Mouse (Mus musculus): ENCODE data around the gene Ap2a1. TPM values are rescaled to one million over a fixed set of nuclear protein-coding genes. Genes with fewer than 3 reads are reported as not detected.

Gene Ap2a1
- polyA plus RNA-seq, 1 experiment from 2014 or later = 55.6 TPM

DNA sequence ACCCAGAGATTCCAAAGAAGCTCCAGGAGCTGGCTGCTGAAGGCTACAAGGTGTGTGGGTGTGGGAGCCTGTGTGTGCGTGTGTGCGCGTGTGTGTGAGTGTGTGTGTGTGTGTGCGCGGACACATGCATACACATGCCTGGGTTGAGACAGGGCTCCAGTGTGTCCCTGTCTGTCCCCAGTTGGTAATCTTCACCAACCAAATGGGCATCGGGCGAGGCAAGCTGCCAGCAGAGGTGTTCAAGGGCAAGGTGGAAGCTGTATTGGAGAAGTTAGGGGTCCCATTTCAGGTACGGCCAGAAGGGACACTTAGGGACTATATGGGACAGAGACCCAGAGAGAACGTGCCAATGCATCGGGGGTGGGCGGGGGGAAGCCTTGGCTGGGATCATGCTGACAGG, 69.4 kb downstream of the Ap2a1 start:
- H3K4me3 ChIP-seq (replicated peaks; ENCODE audit: low read length) = no peak overlapping the region
- peaks cover 37% of the 10 kb centered on the region for H3K4me1 ChIP-seq (ENCODE audit: control insufficient read depth, insufficient read depth, low read length)
- no peak overlapping the region for H3K27ac ChIP-seq (ENCODE audit: low read length)
- H3K4me2 ChIP-seq (ENCODE audit: low read depth, low read length) = no peak overlapping the region
- H3K27me3 ChIP-seq (ENCODE audit: control insufficient read depth, insufficient read depth, low read length) = no peaks in the 10 kb centered on the region
- 89% methylated on average over 11 of the region's 11 CpGs for WGBS
- no peak overlapping the region for H3K9ac ChIP-seq (ENCODE audit: low read length)
- H3K9me3 ChIP-seq (replicated peaks; ENCODE audit: control insufficient read depth, low read length) = no peaks in the 10 kb centered on the region
- no peak for ATAC-seq (ENCODE audit: insufficient read depth, low FRiP score)
- H3K36me3 ChIP-seq (ENCODE audit: control insufficient read depth, insufficient read depth, low read length) = peaks cover 27% of the 10 kb centered on the region

- peak overlapping the region; percentile 95; the same call in 1 of the 2 replicates for H3K27ac ChIP-seq (ENCODE audit: low read length)
- peaks cover 9% of the 10 kb centered on the region for H3K36me3 ChIP-seq (ENCODE audit: control insufficient read depth, insufficient read depth, low read length)
- 26% methylated on average over 8 of the region's 8 CpGs for WGBS
- no peaks in the 10 kb centered on the region for H3K27me3 ChIP-seq (ENCODE audit: control insufficient read depth, insufficient read depth, low read length)
- no peak for ATAC-seq (ENCODE audit: insufficient read depth, low FRiP score)
- no peaks in the 10 kb centered on the region for H3K9me3 ChIP-seq (replicated peaks; ENCODE audit: control insufficient read depth, low read length)
- H3K4me1 ChIP-seq (ENCODE audit: control insufficient read depth, insufficient read depth, low read length) = peaks cover 48% of the 10 kb centered on the region
- peak overlapping the region; percentile 92 for H3K4me2 ChIP-seq (ENCODE audit: low read depth, low read length)
- peak overlapping the region; percentile 95 for H3K9ac ChIP-seq (ENCODE audit: low read length)
- peak overlapping the region; percentile 84 for H3K4me3 ChIP-seq (replicated peaks; ENCODE audit: low read length)
Observed at GRCm38 (mm10) chr7:44857905-44858304, 71.4 kb downstream of the Ap2a1 start.

DNA sequence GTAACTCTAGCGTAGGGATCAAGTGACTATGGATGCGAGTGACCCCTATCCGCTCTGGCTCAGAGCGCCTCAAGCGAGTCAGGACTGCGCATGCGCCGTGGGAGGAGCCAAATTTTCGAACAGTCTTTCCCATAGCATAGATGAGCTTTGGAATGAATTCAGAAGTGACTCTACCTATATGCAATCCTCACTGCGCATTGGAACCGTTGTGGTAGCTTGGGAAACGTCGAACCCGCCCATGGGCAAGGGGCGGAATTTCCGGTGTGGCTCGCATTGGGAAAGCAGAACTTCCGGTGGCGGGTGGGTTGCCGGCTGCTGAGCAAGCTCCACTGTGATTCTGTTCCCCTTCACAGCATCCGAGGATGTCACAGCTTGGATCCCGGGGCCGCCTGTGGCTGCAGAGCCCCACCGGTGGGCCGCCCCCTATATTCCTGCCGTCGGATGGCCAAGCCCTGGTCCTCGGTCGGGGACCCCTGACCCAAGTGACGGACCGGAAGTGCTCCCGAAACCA, 72.2 kb downstream of the Ap2a1 start, which contains the start of gene Pnkp:
Gene Pnkp, plus strand, starts transcription at position 98 of the 511 bp plus-strand sequence.
- Histone ChIP-seq H3K9ac (ENCODE audit: low read length) (peak within 1 kb of the TSS; percentile 95), H3K36me3 (ENCODE audit: control insufficient read depth, insufficient read depth, low read length) (peaks cover 2% of the 10 kb centered on the region; the same call in 1 of the 2 replicates), H3K4me1 (ENCODE audit: control insufficient read depth, insufficient read depth, low read length) (peaks cover 48% of the 10 kb centered on the region), H3K4me2 (ENCODE audit: low read depth, low read length) (peak within 1 kb of the TSS; percentile 92), H3K27me3 (ENCODE audit: control insufficient read depth, insufficient read depth, low read length) (no peaks in the 10 kb centered on the region), H3K9me3 (replicated peaks; ENCODE audit: control insufficient read depth, low read length) (no peaks in the 10 kb centered on the region), H3K27ac (ENCODE audit: low read length) (peak within 1 kb of the TSS; percentile 95), H3K4me3 (replicated peaks; ENCODE audit: low read length) (peak within 1 kb of the TSS; percentile 84)
- under 1% methylated on average over 32 of the region's 32 CpGs for WGBS
- ATAC-seq (ENCODE audit: insufficient read depth, low FRiP score) = peak; percentile 41; the same call in 1 of the 2 replicates

DNA sequence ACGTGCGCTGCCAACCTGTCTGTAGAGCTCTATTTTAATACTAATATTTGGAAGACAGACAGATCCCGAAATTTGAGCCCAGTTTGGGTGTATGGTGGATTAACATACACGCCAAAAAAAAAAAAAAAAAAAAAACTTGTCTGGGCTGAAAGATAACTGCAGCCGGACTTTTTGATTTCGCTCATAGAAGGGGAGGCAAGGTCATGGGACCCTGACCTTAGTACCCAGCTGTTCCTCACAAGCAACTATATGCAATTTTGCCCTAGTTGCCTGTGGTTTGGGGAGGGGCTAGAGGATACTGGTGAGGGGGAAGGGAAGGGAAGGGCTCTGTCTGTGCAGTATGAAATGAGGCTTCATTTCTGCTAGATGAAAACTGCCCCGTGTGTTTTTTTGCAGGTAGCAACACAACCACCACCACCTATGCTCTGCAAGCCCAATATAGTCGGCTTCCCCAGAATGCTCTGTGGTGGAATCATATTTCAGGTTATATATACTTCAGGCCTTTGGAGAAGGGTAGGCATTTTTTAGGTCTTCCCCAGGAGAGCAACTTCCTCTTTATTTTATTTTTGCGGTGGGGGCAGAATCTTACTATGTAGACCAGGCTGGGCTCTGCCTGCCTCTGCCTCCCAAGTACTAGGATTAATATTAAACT, 72.9 kb downstream of the Ap2a1 start:
- Histone ChIP-seq H3K36me3 (ENCODE audit: control insufficient read depth, insufficient read depth, low read length) (no peaks in the 10 kb centered on the region), H3K4me1 (ENCODE audit: control insufficient read depth, insufficient read depth, low read length) (peaks cover 48% of the 10 kb centered on the region), H3K9me3 (replicated peaks; ENCODE audit: control insufficient read depth, low read length) (no peaks in the 10 kb centered on the region), H3K9ac (ENCODE audit: low read length) (peak overlapping the region; percentile 95; the same call in 1 of the 2 replicates), H3K4me2 (ENCODE audit: low read depth, low read length) (peak overlapping the region; percentile 92), H3K27ac (ENCODE audit: low read length) (peak overlapping the region; percentile 95), H3K27me3 (ENCODE audit: control insufficient read depth, insufficient read depth, low read length) (no peaks in the 10 kb centered on the region), H3K4me3 (replicated peaks; ENCODE audit: low read length) (peak overlapping the region; percentile 84)
- no peak for ATAC-seq (ENCODE audit: insufficient read depth, low FRiP score)
- WGBS = 58% methylated on average over 9 of the region's 9 CpGs

DNA sequence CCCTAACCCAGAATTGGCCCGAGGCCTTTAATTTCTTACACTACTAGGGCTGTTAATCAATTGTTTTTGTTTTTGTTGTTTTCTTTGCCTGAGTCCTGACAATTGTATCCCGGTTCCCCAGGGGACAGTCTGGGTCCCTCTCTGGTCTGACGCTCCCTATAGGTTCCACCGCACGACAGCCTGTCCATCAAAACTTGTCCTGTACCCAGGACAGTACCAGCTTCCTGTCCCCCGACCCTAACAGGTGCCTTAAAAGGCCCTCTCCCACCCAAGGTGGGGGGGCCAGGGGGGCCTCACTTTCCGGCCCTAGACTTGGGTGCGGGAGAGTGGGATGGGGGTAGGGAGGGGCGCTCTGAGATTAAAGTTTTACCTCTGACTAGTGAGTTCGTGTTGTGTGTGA, 74.3 kb downstream of the Ap2a1 start:
- no peaks in the 10 kb centered on the region for H3K36me3 ChIP-seq (ENCODE audit: control insufficient read depth, insufficient read depth, low read length)
- 43% methylated on average over 10 of the region's 10 CpGs for WGBS
- ATAC-seq (ENCODE audit: insufficient read depth, low FRiP score) = peak; percentile 2; the same call in 1 of the 2 replicates
- peak overlapping the region; percentile 98 for H3K27ac ChIP-seq (ENCODE audit: low read length)
- no peaks in the 10 kb centered on the region for H3K27me3 ChIP-seq (ENCODE audit: control insufficient read depth, insufficient read depth, low read length)
- H3K9me3 ChIP-seq (replicated peaks; ENCODE audit: control insufficient read depth, low read length) = no peaks in the 10 kb centered on the region
- peak overlapping the region; percentile 63 for H3K4me3 ChIP-seq (replicated peaks; ENCODE audit: low read length)
- H3K4me2 ChIP-seq (ENCODE audit: low read depth, low read length) = peak overlapping the region; percentile 93
- H3K9ac ChIP-seq (ENCODE audit: low read length) = peak overlapping the region; percentile 77
- H3K4me1 ChIP-seq (ENCODE audit: control insufficient read depth, insufficient read depth, low read length) = peaks cover 51% of the 10 kb centered on the region

GRCm38 (mm10) chr7:44854356-44855031, 74.8 kb downstream of the Ap2a1 start:
- Histone ChIP-seq H3K4me2 (ENCODE audit: low read depth, low read length) (peak overlapping the region; percentile 93), H3K27me3 (ENCODE audit: control insufficient read depth, insufficient read depth, low read length) (no peaks in the 10 kb centered on the region), H3K4me3 (replicated peaks; ENCODE audit: low read length) (peak overlapping the region; percentile 63), H3K27ac (ENCODE audit: low read length) (peak overlapping the region; percentile 98), H3K36me3 (ENCODE audit: control insufficient read depth, insufficient read depth, low read length) (no peaks in the 10 kb centered on the region), H3K4me1 (ENCODE audit: control insufficient read depth, insufficient read depth, low read length) (peaks cover 51% of the 10 kb centered on the region), H3K9ac (ENCODE audit: low read length) (peak overlapping the region; percentile 77), H3K9me3 (replicated peaks; ENCODE audit: control insufficient read depth, low read length) (no peaks in the 10 kb centered on the region)
- peak; percentile 76 for ATAC-seq (ENCODE audit: insufficient read depth, low FRiP score)
- WGBS = under 1% methylated on average over 45 of the region's 45 CpGs

DNA sequence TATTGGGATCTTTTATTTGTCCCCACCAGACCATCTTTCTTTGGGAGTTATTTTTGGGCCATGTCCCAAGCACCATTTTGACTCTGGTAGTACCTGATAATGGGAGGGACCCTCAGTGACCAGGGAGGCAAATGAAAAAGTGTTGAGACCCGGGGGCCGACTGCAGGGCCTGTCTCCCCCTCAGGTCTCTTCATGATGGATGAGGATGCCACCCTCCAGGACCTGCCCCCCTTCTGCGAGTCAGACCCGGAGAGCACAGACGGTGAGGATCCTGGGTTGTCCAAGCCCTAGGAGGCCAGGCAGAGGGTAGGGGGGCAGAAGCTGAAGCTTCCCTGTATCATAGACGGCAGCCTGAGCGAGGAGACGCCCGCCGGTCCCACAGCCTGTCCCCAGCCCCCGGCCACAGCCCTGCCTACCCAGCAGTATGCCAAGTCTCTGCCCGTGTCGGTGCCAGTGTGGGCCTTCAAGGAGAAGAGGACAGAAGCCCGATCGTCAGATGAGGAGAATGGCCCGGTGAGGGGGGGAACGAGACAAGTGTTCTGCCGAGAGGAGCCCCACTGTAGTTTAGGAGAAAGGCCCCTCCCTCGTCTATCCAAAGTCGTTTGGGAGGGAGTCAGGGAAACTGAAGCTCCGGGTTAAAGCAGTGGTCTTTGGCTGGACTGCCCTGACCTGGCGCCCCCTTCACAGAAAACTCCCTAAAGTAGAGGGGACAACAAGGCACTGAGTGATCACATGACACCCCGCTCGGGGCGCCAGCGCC, 75.5 kb downstream of the Ap2a1 start:
- WGBS = 26% methylated on average over 26 of the region's 26 CpGs
- ATAC-seq (ENCODE audit: insufficient read depth, low FRiP score) = no peak
- peak overlapping the region; percentile 93 for H3K4me2 ChIP-seq (ENCODE audit: low read depth, low read length)

GRCm38 (mm10) chr7:44853065-44853464, 76.2 kb downstream of the Ap2a1 start:
- Histone ChIP-seq H3K27me3 (ENCODE audit: control insufficient read depth, insufficient read depth, low read length) (no peaks in the 10 kb centered on the region), H3K4me3 (replicated peaks; ENCODE audit: low read length) (no peak overlapping the region), H3K27ac (ENCODE audit: low read length) (no peak overlapping the region), H3K4me1 (ENCODE audit: control insufficient read depth, insufficient read depth, low read length) (peaks cover 49% of the 10 kb centered on the region), H3K9me3 (replicated peaks; ENCODE audit: control insufficient read depth, low read length) (no peaks in the 10 kb centered on the region), H3K9ac (ENCODE audit: low read length) (0 out of 2 replicates have a peak overlapping the region, but pooled peaks have one; percentile 20), H3K36me3 (ENCODE audit: control insufficient read depth, insufficient read depth, low read length) (no peaks in the 10 kb centered on the region), H3K4me2 (ENCODE audit: low read depth, low read length) (no peak overlapping the region)
- no peak for ATAC-seq (ENCODE audit: insufficient read depth, low FRiP score)
- 90% methylated on average over 2 of the region's 2 CpGs for WGBS

More for the DNA sequence above, 75.5 kb downstream of the Ap2a1 start:
- Histone ChIP-seq H3K36me3 (ENCODE audit: control insufficient read depth, insufficient read depth, low read length) (no peaks in the 10 kb centered on the region), H3K27ac (ENCODE audit: low read length) (peak overlapping the region; percentile 98), H3K4me3 (replicated peaks; ENCODE audit: low read length) (peak overlapping the region; percentile 63), H3K4me1 (ENCODE audit: control insufficient read depth, insufficient read depth, low read length) (peaks cover 51% of the 10 kb centered on the region), H3K27me3 (ENCODE audit: control insufficient read depth, insufficient read depth, low read length) (no peaks in the 10 kb centered on the region), H3K9me3 (replicated peaks; ENCODE audit: control insufficient read depth, low read length) (no peaks in the 10 kb centered on the region), H3K9ac (ENCODE audit: low read length) (peak overlapping the region; percentile 77)
